Mouse (Mus musculus) embryonic facial prominence, embryonic 14.5 days (tissue): ENCODE results near the gene Nhlrc1. TPM values are rescaled to one million over a fixed set of nuclear protein-coding genes. Genes with fewer than 3 reads are reported as not detected.

ENCODE experiments used
- ATAC-seq: fragments of 200-750 bp; cut with Nextera tagmentation; 2 replicates; pipeline ENCODE4 v1.8.0; 2017; ENCODE audit warnings: low read depth, moderate number of reproducible peaks, moderate TSS enrichment
- DNase-seq: peaks from one replicate; pipeline ENCODE4 v3.0.0-alpha.2; 2015; ENCODE audit warnings: low spot score
- H3K27ac ChIP-seq: fragments of 300-500 bp; sonication (generic); replicated peaks from 2 replicates; pipeline ENCODE4 v1.5.1; 2014; ENCODE audit warnings: low read depth, mild to moderate bottlenecking, low read length, moderate library complexity
- H3K27me3 ChIP-seq: fragments of 300-500 bp; sonication (generic); replicated peaks from 2 replicates; pipeline ENCODE4 v1.6.1; 2014; ENCODE audit warnings: low read length; ENCODE audit not compliant: control insufficient read depth, insufficient read depth
- H3K36me3 ChIP-seq: fragments of 300-500 bp; sonication (generic); 2 replicates; pipeline ENCODE4 v1.6.1; 2014; ENCODE audit warnings: low read length, mixed read lengths; ENCODE audit not compliant: control insufficient read depth, insufficient read depth
- H3K4me1 ChIP-seq: fragments of 300-500 bp; sonication (generic); 2 replicates; pipeline ENCODE4 v1.6.1; 2014; ENCODE audit warnings: antibody characterized with exemption, low read length; ENCODE audit not compliant: control insufficient read depth, insufficient read depth
- H3K4me2 ChIP-seq: fragments of 300-500 bp; sonication (generic); 2 replicates; pipeline ENCODE4 v1.6.1; 2014; ENCODE audit warnings: low read depth, mild to moderate bottlenecking, low read length, moderate library complexity, mixed read lengths
- H3K4me3 ChIP-seq: fragments of 300-500 bp; sonication (generic); 2 replicates; pipeline ENCODE4 v1.5.1; 2014; ENCODE audit warnings: low read depth, mild to moderate bottlenecking, low read length
- H3K9ac ChIP-seq: fragments of 300-500 bp; sonication (generic); 2 replicates; pipeline ENCODE4 v1.6.1; 2014; ENCODE audit warnings: low read depth, mild to moderate bottlenecking, low read length, moderate library complexity, mixed read lengths
- H3K9me3 ChIP-seq: fragments of 300-500 bp; sonication (generic); 2 replicates; pipeline ENCODE4 v1.6.1; 2016; ENCODE audit warnings: low read length; ENCODE audit not compliant: control insufficient read depth
- WGBS: fragments of 180-500 bp; shearing (Covaris S2); extraction: QIAGEN DNeasy Blood & Tissue Kit; methylation state at CpG from one replicate; pipeline ENCODE4 v1.1.7; 2014; 5-methylcytosine and 5-hydroxymethylcytosine counted together
- polyA plus RNA-seq: library from polyadenylated mRNA; unstranded; fragments of >200 nt; fragmentation: Nextera tagmentation; extraction: Ambion mirVana; gene quantifications from 2 replicates; pipeline ENCODE4 v1.2.1, GENCODE M21; 2014

Nhlrc1 gene
- 4.1 and 4.8 TPM in 2 replicates for polyA plus RNA-seq

GRCm38 (mm10) chr13:47014334-47015194, at the start of gene Nhlrc1:
Gene Nhlrc1 (minus strand): TSS chr13:47014850.
- Histone ChIP-seq H3K27me3 (0 out of 2 replicates have a peak, but pooled peaks cover 4% of the 10 kb centered on the region), H3K4me1 (peaks cover 4% of the 10 kb centered on the region), H3K4me2 (peak within 1 kb of the TSS; percentile 99), H3K9ac (peak within 1 kb of the TSS; percentile 63), H3K9me3 (peaks cover 29% of the 10 kb centered on the region), H3K27ac (no peak within 1 kb of the TSS), H3K4me3 (peak within 1 kb of the TSS; percentile 61), H3K36me3 (no peaks in the 10 kb centered on the region)
- ATAC-seq: peak; percentile 92
- 7% methylated on average over 32 of the region's 73 CpGs for WGBS
- DNase-seq: peak; percentile 70

GRCm38 (mm10) chr13:47063985-47064760, 49.5 kb upstream of the Nhlrc1 start:
- H3K27ac ChIP-seq: no peak overlapping the region
- no peaks in the 10 kb centered on the region for H3K27me3 ChIP-seq
- H3K4me1 ChIP-seq: 0 out of 2 replicates have a peak, but pooled peaks cover 3% of the 10 kb centered on the region
- no peak overlapping the region for H3K9ac ChIP-seq
- no peak overlapping the region for H3K4me2 ChIP-seq
- ATAC-seq: no peak
- peaks cover 57% of the 10 kb centered on the region for H3K36me3 ChIP-seq
- H3K4me3 ChIP-seq: no peak overlapping the region
- WGBS: 70% methylated on average over 15 of the region's 15 CpGs
- DNase-seq: peak; percentile 64
- H3K9me3 ChIP-seq: no peaks in the 10 kb centered on the region

GRCm38 (mm10) chr13:47062756-47063155, 48.1 kb upstream of the Nhlrc1 start:
- Histone ChIP-seq H3K4me2 (no peak overlapping the region), H3K9ac (no peak overlapping the region), H3K36me3 (peaks cover 60% of the 10 kb centered on the region), H3K4me1 (0 out of 2 replicates have a peak, but pooled peaks cover 3% of the 10 kb centered on the region), H3K9me3 (no peaks in the 10 kb centered on the region), H3K27ac (no peak overlapping the region), H3K27me3 (no peaks in the 10 kb centered on the region), H3K4me3 (no peak overlapping the region)
- WGBS: 87% methylated on average over 17 of the region's 17 CpGs
- ATAC-seq (0 out of 2 replicates have a peak, but pooled peaks have one; percentile 30), DNase-seq (peak; percentile 39)

- Histone ChIP-seq H3K9me3 (no peaks in the 10 kb centered on the region), H3K4me2 (no peak overlapping the region), H3K4me3 (no peak overlapping the region), H3K9ac (no peak overlapping the region), H3K36me3 (peaks cover 56% of the 10 kb centered on the region), H3K4me1 (no peaks in the 10 kb centered on the region), H3K27ac (no peak overlapping the region), H3K27me3 (no peaks in the 10 kb centered on the region)
- ATAC-seq (no peak), DNase-seq (no peak)
- WGBS: 92% methylated on average over 5 of the region's 5 CpGs
Measured at GRCm38 (mm10) chr13:47056781-47057180, 42.1 kb upstream of the Nhlrc1 start.

GRCm38 (mm10) chr13:47056126-47056525, 41.5 kb upstream of the Nhlrc1 start:
- peaks cover 58% of the 10 kb centered on the region for H3K36me3 ChIP-seq
- H3K27ac ChIP-seq: no peak overlapping the region
- H3K4me3 ChIP-seq: no peak overlapping the region
- no peaks in the 10 kb centered on the region for H3K4me1 ChIP-seq
- no peak overlapping the region for H3K4me2 ChIP-seq
- peak; percentile 44 for DNase-seq
- no peaks in the 10 kb centered on the region for H3K27me3 ChIP-seq
- H3K9me3 ChIP-seq: no peaks in the 10 kb centered on the region
- WGBS: 83% methylated on average over 11 of the region's 11 CpGs
- ATAC-seq: no peak
- H3K9ac ChIP-seq: no peak overlapping the region

- Histone ChIP-seq H3K9me3 (no peaks in the 10 kb centered on the region), H3K9ac (no peak overlapping the region), H3K27me3 (no peaks in the 10 kb centered on the region), H3K36me3 (peaks cover 49% of the 10 kb centered on the region), H3K4me1 (no peaks in the 10 kb centered on the region), H3K27ac (no peak overlapping the region), H3K4me3 (no peak overlapping the region), H3K4me2 (no peak overlapping the region)
- no peak for DNase-seq
- 76% methylated on average over 10 of the region's 10 CpGs for WGBS
- ATAC-seq: no peak; the same call in 1 of the 2 replicates
Measured at GRCm38 (mm10) chr13:47053971-47054370, 39.3 kb upstream of the Nhlrc1 start.

GRCm38 (mm10) chr13:47050009-47050408, 35.4 kb upstream of the Nhlrc1 start:
- H3K27me3 ChIP-seq: no peaks in the 10 kb centered on the region
- no peak overlapping the region for H3K9ac ChIP-seq
- H3K9me3 ChIP-seq: no peaks in the 10 kb centered on the region
- no peak overlapping the region for H3K4me3 ChIP-seq
- H3K27ac ChIP-seq: no peak overlapping the region
- 57% methylated on average over 4 of the region's 4 CpGs for WGBS
- ATAC-seq: no peak
- DNase-seq: no peak
- H3K36me3 ChIP-seq: peaks cover 36% of the 10 kb centered on the region
- no peak overlapping the region for H3K4me2 ChIP-seq
- no peaks in the 10 kb centered on the region for H3K4me1 ChIP-seq

GRCm38 (mm10) chr13:47047996-47048395, 33.3 kb upstream of the Nhlrc1 start:
- WGBS: 88% methylated on average over 4 of the region's 4 CpGs

More at GRCm38 (mm10) chr13:47047996-47048395, 33.3 kb upstream of the Nhlrc1 start:
- Histone ChIP-seq H3K27ac (no peak overlapping the region), H3K36me3 (peaks cover 26% of the 10 kb centered on the region), H3K9ac (no peak overlapping the region), H3K9me3 (no peaks in the 10 kb centered on the region), H3K4me3 (no peak overlapping the region), H3K27me3 (no peaks in the 10 kb centered on the region), H3K4me1 (peaks cover 9% of the 10 kb centered on the region; the same call in 1 of the 2 replicates), H3K4me2 (no peak overlapping the region)
- DNase-seq: no peak
- no peak for ATAC-seq
